Mouse (Mus musculus): ENCODE measurements at regions not wholly inside any gene's neighbourhood (a gene's known extent, or its start where the extent isn't known, plus 50 kb on each side); places are given as distances from the start of the nearest gene placed in this dataset.

- H3K27me3 ChIP-seq, result no peaks in the 10 kb centered on the region
- H3K4me1 ChIP-seq, result peaks cover 22% of the 10 kb centered on the region
- ATAC-seq (ENCODE audit: borderline replicate concordance, extremely low read depth, low FRiP score, low TSS enrichment), result no peak
- no peaks in the 10 kb centered on the region for H3K36me3 ChIP-seq
- H3K4me3 ChIP-seq, result no peak overlapping the region
- peak overlapping the region; percentile 2; the same call in 1 of the 2 replicates for H3K4me2 ChIP-seq
- WGBS, result 15% methylated on average over 7 of the region's 7 CpGs
- no peaks in the 10 kb centered on the region for H3K9me3 ChIP-seq
- H3K9ac ChIP-seq, result no peak overlapping the region
- no peak overlapping the region for H3K27ac ChIP-seq
Measured at GRCm38 (mm10) chr16:76765536-76765935, 248.0 kb upstream of the Usp25 start.

DNA sequence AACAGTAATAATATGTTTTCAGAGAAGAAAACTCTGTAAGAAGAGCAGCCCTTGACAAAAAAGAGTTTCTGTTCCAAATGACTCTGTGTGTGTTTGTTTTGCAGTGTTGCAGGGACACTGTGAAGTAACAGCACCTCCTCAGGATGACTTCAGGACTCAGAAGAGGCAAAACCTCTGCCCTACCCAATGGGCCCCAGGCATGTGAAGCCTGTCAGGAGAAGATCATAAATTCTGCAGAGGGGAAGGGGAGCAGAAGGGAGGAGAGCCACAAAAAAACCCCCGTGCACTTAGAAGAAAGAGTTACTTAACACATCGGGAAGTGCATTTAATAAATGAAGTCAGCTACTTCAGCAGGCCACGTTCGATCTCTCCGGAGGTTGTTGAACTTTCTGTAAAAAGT is 248.5 kb upstream of the Usp25 start:
- Histone ChIP-seq H3K4me3 (no peak overlapping the region), H3K27me3 (no peaks in the 10 kb centered on the region), H3K4me2 (peak overlapping the region; percentile 2; the same call in 1 of the 2 replicates), H3K4me1 (peaks cover 22% of the 10 kb centered on the region), H3K27ac (no peak overlapping the region), H3K9ac (no peak overlapping the region), H3K9me3 (no peaks in the 10 kb centered on the region), H3K36me3 (no peaks in the 10 kb centered on the region)
- 13% methylated on average over 5 of the region's 5 CpGs for WGBS
- no peak for ATAC-seq (ENCODE audit: borderline replicate concordance, extremely low read depth, low FRiP score, low TSS enrichment)

- no peaks in the 10 kb centered on the region for H3K36me3 ChIP-seq
- ATAC-seq (ENCODE audit: borderline replicate concordance, extremely low read depth, low FRiP score, low TSS enrichment), result no peak
- no peak overlapping the region for H3K4me2 ChIP-seq
- no peaks in the 10 kb centered on the region for H3K27me3 ChIP-seq
- H3K9me3 ChIP-seq, result no peaks in the 10 kb centered on the region
- H3K27ac ChIP-seq, result no peak overlapping the region
- 15% methylated on average over 8 of the region's 8 CpGs for WGBS
- no peak overlapping the region for H3K4me3 ChIP-seq
- H3K9ac ChIP-seq, result no peak overlapping the region
- H3K4me1 ChIP-seq, result peaks cover 22% of the 10 kb centered on the region
Measured at GRCm38 (mm10) chr16:76762619-76763283, 250.8 kb upstream of the Usp25 start.

DNA sequence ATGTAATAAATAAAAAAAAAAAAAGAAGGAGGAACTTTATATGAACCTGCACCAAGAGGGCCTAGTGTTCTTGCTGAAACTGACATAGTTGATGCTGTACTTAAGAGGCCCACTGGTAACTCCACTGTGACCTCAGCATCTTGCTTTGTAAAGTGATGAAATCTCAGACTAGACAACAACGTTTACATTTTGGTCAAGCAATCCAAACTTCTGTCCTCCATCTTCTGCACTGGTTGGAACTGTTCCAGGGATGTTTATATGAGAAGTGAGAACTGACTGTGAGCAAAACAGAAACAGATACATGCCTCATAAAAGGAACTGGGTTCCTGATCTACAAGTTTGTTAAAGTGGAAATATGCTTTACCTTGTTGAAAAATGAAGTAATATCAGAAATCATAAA is 251.7 kb upstream of the Usp25 start:
- Histone ChIP-seq H3K27ac (no peak overlapping the region), H3K9me3 (no peaks in the 10 kb centered on the region), H3K4me2 (no peak overlapping the region), H3K27me3 (no peaks in the 10 kb centered on the region), H3K4me3 (no peak overlapping the region), H3K4me1 (peaks cover 22% of the 10 kb centered on the region), H3K9ac (no peak overlapping the region), H3K36me3 (no peaks in the 10 kb centered on the region)
- WGBS, result 34% methylated on average over 1 of the region's 1 CpGs
- no peak for ATAC-seq (ENCODE audit: borderline replicate concordance, extremely low read depth, low FRiP score, low TSS enrichment)

DNA sequence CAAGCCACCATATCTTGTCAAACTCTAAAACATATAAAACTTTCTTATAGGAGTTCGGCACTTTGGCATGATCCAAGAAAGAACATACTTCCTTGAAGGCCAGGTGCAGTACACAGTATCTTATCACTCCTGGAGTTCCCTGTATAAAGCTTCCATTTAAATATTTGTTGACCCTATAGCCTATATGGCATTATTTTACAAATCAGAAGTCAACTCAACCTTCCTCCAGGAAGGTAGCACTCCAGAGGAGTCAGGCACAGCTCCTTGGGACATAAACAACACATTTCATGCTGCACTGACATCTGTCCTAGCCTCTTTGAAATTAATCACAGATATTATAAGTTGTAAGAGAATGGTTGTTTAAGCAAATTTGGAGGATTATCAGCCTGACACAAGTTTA is 252.5 kb upstream of the Usp25 start:
- no peak overlapping the region for H3K4me3 ChIP-seq
- H3K9ac ChIP-seq, result no peak overlapping the region
- H3K27ac ChIP-seq, result no peak overlapping the region
- 73% methylated on average over 1 of the region's 1 CpGs for WGBS
- no peak overlapping the region for H3K4me2 ChIP-seq
- H3K27me3 ChIP-seq, result no peaks in the 10 kb centered on the region
- H3K36me3 ChIP-seq, result no peaks in the 10 kb centered on the region
- H3K4me1 ChIP-seq, result peaks cover 17% of the 10 kb centered on the region; the same call in 1 of the 2 replicates
- ATAC-seq (ENCODE audit: borderline replicate concordance, extremely low read depth, low FRiP score, low TSS enrichment), result no peak
- no peaks in the 10 kb centered on the region for H3K9me3 ChIP-seq

GRCm38 (mm10) chr16:76754871-76755270 is 258.6 kb upstream of the Usp25 start:
- no peak overlapping the region for H3K4me3 ChIP-seq
- no peaks in the 10 kb centered on the region for H3K4me1 ChIP-seq
- WGBS, result 17% methylated on average over 3 of the region's 3 CpGs
- H3K4me2 ChIP-seq, result no peak overlapping the region
- no peaks in the 10 kb centered on the region for H3K9me3 ChIP-seq
- no peaks in the 10 kb centered on the region for H3K36me3 ChIP-seq
- H3K27ac ChIP-seq, result no peak overlapping the region
- no peaks in the 10 kb centered on the region for H3K27me3 ChIP-seq
- no peak for ATAC-seq (ENCODE audit: borderline replicate concordance, extremely low read depth, low FRiP score, low TSS enrichment)
- no peak overlapping the region for H3K9ac ChIP-seq

DNA sequence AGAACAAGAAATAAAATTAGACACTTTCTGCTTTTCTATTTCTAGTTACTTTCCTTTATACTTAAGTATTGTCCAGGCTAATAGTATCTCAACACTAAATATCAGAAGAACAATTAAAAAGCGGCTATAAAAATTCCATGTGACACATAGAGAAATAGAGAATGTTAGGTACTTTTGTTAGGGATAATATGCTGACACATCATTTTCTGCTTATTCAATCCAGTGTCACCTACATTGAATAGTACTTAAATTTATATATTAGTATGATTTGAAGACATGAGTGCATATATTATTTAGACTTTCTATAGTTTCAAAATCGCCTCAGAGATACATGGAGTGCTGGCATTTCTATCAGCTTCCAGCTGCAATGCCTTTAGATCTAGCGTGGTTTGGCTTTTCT is 267.1 kb upstream of the Usp25 start:
- no peak for ATAC-seq (ENCODE audit: borderline replicate concordance, extremely low read depth, low FRiP score, low TSS enrichment)
- no peaks in the 10 kb centered on the region for H3K27me3 ChIP-seq
- WGBS, result 80% methylated on average over 3 of the region's 3 CpGs
- no peak overlapping the region for H3K4me2 ChIP-seq
- no peak overlapping the region for H3K27ac ChIP-seq
- H3K4me1 ChIP-seq, result no peaks in the 10 kb centered on the region
- H3K9me3 ChIP-seq, result no peaks in the 10 kb centered on the region
- no peak overlapping the region for H3K9ac ChIP-seq
- H3K36me3 ChIP-seq, result no peaks in the 10 kb centered on the region
- no peak overlapping the region for H3K4me3 ChIP-seq

DNA sequence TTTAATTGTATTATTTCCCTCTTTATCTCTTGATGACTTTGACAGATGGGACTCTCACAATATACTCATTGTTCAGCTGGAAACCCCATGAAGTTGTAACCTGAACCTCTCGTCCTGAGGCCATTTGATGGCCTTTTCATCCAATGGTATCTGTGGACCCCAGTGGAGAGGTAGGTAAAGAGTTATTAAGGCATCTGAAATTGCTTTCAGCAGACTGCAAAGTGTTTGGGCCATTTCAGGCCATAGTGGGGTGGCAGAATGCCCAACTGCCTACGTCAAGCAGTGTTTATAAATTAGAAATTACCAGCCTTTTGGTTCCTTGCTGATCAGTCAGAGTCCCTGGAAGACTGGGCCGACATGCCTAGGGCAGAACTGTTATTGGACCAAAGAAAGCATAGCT is 272.4 kb upstream of the Usp25 start:
- Histone ChIP-seq H3K27me3 (no peaks in the 10 kb centered on the region), H3K4me1 (no peaks in the 10 kb centered on the region), H3K4me2 (no peak overlapping the region), H3K27ac (no peak overlapping the region), H3K4me3 (no peak overlapping the region), H3K9ac (no peak overlapping the region), H3K36me3 (no peaks in the 10 kb centered on the region), H3K9me3 (no peaks in the 10 kb centered on the region)
- WGBS, result 55% methylated on average over 3 of the region's 3 CpGs
- ATAC-seq (ENCODE audit: borderline replicate concordance, extremely low read depth, low FRiP score, low TSS enrichment), result no peak

- Histone ChIP-seq H3K9ac (no peak overlapping the region), H3K9me3 (no peaks in the 10 kb centered on the region), H3K27me3 (no peaks in the 10 kb centered on the region), H3K4me3 (no peak overlapping the region), H3K4me1 (no peaks in the 10 kb centered on the region), H3K27ac (no peak overlapping the region), H3K4me2 (no peak overlapping the region), H3K36me3 (no peaks in the 10 kb centered on the region)
- ATAC-seq (ENCODE audit: borderline replicate concordance, extremely low read depth, low FRiP score, low TSS enrichment), result no peak
- WGBS, result 60% methylated on average over 4 of the region's 4 CpGs
Measured at GRCm38 (mm10) chr16:76725991-76726390, 287.5 kb upstream of the Usp25 start.

DNA sequence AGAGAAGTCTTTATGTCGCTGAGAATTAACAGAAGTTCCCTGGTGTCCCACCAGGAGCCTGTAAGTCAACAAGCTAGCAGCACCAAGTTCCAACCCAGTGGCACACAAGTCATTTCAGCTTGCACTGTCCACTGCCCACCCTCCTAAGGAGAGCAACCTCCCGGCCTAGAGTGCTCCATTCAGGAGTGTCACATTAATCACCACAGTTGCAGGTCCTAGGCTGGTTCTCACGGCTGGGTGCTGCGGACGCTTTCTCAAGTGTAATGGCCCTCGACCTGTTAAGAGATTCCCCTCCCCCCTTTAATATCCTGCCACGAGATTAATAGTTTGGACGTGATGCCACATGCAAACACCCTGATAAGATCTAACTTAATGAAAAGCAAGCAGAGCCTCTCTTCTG is 288.2 kb upstream of the Usp25 start:
- ATAC-seq (ENCODE audit: borderline replicate concordance, extremely low read depth, low FRiP score, low TSS enrichment), result no peak
- Histone ChIP-seq H3K4me1 (no peaks in the 10 kb centered on the region), H3K4me3 (no peak overlapping the region), H3K9me3 (no peaks in the 10 kb centered on the region), H3K27ac (no peak overlapping the region), H3K36me3 (no peaks in the 10 kb centered on the region), H3K27me3 (no peaks in the 10 kb centered on the region), H3K4me2 (no peak overlapping the region), H3K9ac (no peak overlapping the region)
- WGBS, result 28% methylated on average over 8 of the region's 8 CpGs

GRCm38 (mm10) chr16:76718809-76719208 is 294.7 kb upstream of the Usp25 start:
- ATAC-seq (ENCODE audit: borderline replicate concordance, extremely low read depth, low FRiP score, low TSS enrichment), result no peak
- no peaks in the 10 kb centered on the region for H3K9me3 ChIP-seq
- H3K4me3 ChIP-seq, result no peak overlapping the region
- WGBS, result 86% methylated on average over 1 of the region's 1 CpGs
- no peak overlapping the region for H3K9ac ChIP-seq
- no peak overlapping the region for H3K4me2 ChIP-seq
- no peaks in the 10 kb centered on the region for H3K4me1 ChIP-seq
- no peaks in the 10 kb centered on the region for H3K27me3 ChIP-seq
- no peak overlapping the region for H3K27ac ChIP-seq
- H3K36me3 ChIP-seq, result no peaks in the 10 kb centered on the region

DNA sequence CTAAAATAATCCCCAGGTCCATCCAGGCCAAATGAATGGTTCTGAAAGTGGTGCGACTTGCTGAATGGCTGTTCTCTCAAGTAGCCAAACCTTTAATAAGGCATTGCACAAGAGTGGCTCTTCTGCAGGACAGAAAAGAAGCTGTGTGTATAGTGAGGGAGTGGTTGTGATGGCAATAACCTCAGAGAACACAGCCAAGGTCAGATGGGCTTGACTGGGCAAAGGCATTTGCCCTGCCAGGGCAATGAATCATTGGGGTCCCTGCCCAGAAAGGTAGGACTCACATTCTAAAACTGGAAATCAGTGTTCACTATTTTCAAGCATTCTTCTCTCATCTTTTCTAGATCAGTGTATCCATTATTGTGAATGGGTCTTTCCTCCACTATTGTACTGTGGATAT is 295.4 kb upstream of the Usp25 start:
- Histone ChIP-seq H3K27me3 (no peaks in the 10 kb centered on the region), H3K4me3 (no peak overlapping the region), H3K36me3 (no peaks in the 10 kb centered on the region), H3K9me3 (no peaks in the 10 kb centered on the region), H3K9ac (no peak overlapping the region), H3K4me1 (no peaks in the 10 kb centered on the region), H3K27ac (no peak overlapping the region), H3K4me2 (no peak overlapping the region)
- ATAC-seq (ENCODE audit: borderline replicate concordance, extremely low read depth, low FRiP score, low TSS enrichment), result no peak
- 81% methylated on average over 1 of the region's 1 CpGs for WGBS

GRCm38 (mm10) chr16:76694913-76695312 is 318.6 kb upstream of the Usp25 start:
- H3K4me1 ChIP-seq, result no peaks in the 10 kb centered on the region
- no peaks in the 10 kb centered on the region for H3K9me3 ChIP-seq
- no peak overlapping the region for H3K4me3 ChIP-seq
- WGBS, result 34% methylated on average over 6 of the region's 6 CpGs
- H3K27me3 ChIP-seq, result no peaks in the 10 kb centered on the region
- no peak overlapping the region for H3K4me2 ChIP-seq
- ATAC-seq (ENCODE audit: borderline replicate concordance, extremely low read depth, low FRiP score, low TSS enrichment), result no peak
- H3K9ac ChIP-seq, result no peak overlapping the region
- no peak overlapping the region for H3K27ac ChIP-seq
- H3K36me3 ChIP-seq, result no peaks in the 10 kb centered on the region

All from lung, embryonic 15.5 days (tissue).